Mouse (Mus musculus) neural tube, embryonic 14.5 days (tissue): ENCODE data around the gene Hc. TPM values are rescaled to one million over a fixed set of nuclear protein-coding genes. Genes with fewer than 3 reads are reported as not detected.

ENCODE experiments used
- ATAC-seq: fragments of 200-750 bp; cut with Nextera tagmentation; 2 replicates; pipeline ENCODE4 v1.8.0; 2017; ENCODE audit warnings: low read depth, mild to moderate bottlenecking, moderate TSS enrichment, moderate library complexity
- H3K27ac ChIP-seq: fragments of 300-500 bp; sonication (generic); 2 replicates; pipeline ENCODE4 v1.5.1; 2014; ENCODE audit warnings: low read depth, mild to moderate bottlenecking, control low read depth, low read length, moderate library complexity, mixed read lengths
- H3K27me3 ChIP-seq: fragments of 300-500 bp; sonication (generic); 2 replicates; pipeline ENCODE4 v1.6.1; 2014; ENCODE audit warnings: low read length; ENCODE audit not compliant: control insufficient read depth, insufficient read depth
- H3K36me3 ChIP-seq: fragments of 300-500 bp; sonication (generic); 2 replicates; pipeline ENCODE4 v1.6.1; 2014; ENCODE audit warnings: low read length, mixed read lengths; ENCODE audit not compliant: control insufficient read depth, insufficient read depth
- H3K4me1 ChIP-seq: fragments of 300-500 bp; sonication (generic); 2 replicates; pipeline ENCODE4 v1.6.1; 2014; ENCODE audit warnings: low read length; ENCODE audit not compliant: control insufficient read depth, insufficient read depth
- H3K4me2 ChIP-seq: fragments of 300-500 bp; sonication (generic); 2 replicates; pipeline ENCODE4 v1.6.1; 2014; ENCODE audit warnings: mild to moderate bottlenecking, low read depth, low read length, control low read depth
- H3K4me3 ChIP-seq: fragments of 300-500 bp; sonication (generic); 2 replicates; pipeline ENCODE4 v1.5.1; 2014; ENCODE audit warnings: low read depth, low read length, control low read depth, mixed read lengths
- H3K9ac ChIP-seq: fragments of 300-500 bp; sonication (generic); replicated peaks from 2 replicates; pipeline ENCODE4 v1.6.1; 2014; ENCODE audit warnings: low read depth, mild to moderate bottlenecking, control low read depth, low read length, mixed read lengths
- H3K9me3 ChIP-seq: fragments of 300-500 bp; sonication (generic); 2 replicates; pipeline ENCODE4 v1.6.1; 2016; ENCODE audit warnings: low read length; ENCODE audit not compliant: control insufficient read depth
- WGBS: fragments of 180-500 bp; shearing (Covaris S2); extraction: QIAGEN DNeasy Blood & Tissue Kit; methylation state at CpG from one replicate; pipeline ENCODE4 v1.1.7; 2014; 5-methylcytosine and 5-hydroxymethylcytosine counted together
- polyA plus RNA-seq: library from polyadenylated mRNA; unstranded; fragments of >200 nt; fragmentation: Nextera tagmentation; extraction: Ambion mirVana; gene quantifications from 2 replicates; pipeline ENCODE4 v1.2.1, GENCODE M21; 2014

Gene Hc
- polyA plus RNA-seq, 1 experiment from 2014 or later: 0.68 TPM

DNA sequence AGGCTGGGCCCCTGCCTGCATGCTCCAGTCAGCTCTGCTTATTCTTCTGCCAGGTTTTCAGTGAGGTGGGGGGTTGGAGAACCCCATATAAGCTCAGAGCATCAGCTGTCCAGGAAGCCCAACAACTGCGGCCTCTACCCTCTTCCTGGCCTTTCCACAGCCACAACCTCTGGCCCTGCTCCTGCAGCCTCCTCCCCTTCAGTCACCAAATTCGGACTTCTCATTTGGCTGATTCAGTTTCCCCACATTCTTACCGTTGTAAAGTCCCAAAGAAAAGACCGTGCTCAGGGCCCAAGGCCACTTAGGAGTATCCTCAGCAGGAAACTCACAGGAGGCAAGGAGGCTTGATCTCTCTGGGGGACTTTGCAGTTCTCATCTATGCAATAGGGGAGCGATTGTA lies 104.3 kb downstream of the Hc start:
- no peak for ATAC-seq
- Histone ChIP-seq H3K4me2 (no peak overlapping the region), H3K4me3 (no peak overlapping the region), H3K9ac (no peak overlapping the region), H3K36me3 (no peaks in the 10 kb centered on the region), H3K27ac (no peak overlapping the region), H3K4me1 (no peaks in the 10 kb centered on the region), H3K27me3 (no peaks in the 10 kb centered on the region), H3K9me3 (no peaks in the 10 kb centered on the region)
- WGBS: 73% methylated on average over 5 of the region's 5 CpGs

DNA sequence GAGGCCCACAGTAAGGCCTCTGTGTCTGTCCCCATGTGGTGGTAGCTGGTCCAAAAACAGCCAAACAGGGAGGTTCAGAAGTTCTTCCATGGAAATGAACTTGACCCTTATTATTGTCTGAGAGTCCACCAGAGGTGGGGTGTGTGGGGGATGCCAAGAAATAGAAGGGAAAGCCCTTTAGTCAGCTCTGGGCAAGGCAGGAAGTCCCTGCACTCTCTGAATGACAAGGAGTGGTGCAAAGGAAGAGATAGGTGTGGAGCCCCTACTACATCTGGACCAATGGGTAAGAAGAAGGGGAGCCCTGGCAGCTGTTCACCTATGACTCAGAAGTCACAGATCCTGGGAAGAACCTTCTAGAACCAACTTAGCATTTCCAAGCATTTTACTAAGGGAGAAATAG lies 106.9 kb downstream of the Hc start:
- Histone ChIP-seq H3K27ac (no peak overlapping the region), H3K9ac (no peak overlapping the region), H3K36me3 (no peaks in the 10 kb centered on the region), H3K27me3 (no peaks in the 10 kb centered on the region), H3K9me3 (no peaks in the 10 kb centered on the region), H3K4me2 (no peak overlapping the region), H3K4me3 (no peak overlapping the region), H3K4me1 (no peaks in the 10 kb centered on the region)
- ATAC-seq: no peak

DNA sequence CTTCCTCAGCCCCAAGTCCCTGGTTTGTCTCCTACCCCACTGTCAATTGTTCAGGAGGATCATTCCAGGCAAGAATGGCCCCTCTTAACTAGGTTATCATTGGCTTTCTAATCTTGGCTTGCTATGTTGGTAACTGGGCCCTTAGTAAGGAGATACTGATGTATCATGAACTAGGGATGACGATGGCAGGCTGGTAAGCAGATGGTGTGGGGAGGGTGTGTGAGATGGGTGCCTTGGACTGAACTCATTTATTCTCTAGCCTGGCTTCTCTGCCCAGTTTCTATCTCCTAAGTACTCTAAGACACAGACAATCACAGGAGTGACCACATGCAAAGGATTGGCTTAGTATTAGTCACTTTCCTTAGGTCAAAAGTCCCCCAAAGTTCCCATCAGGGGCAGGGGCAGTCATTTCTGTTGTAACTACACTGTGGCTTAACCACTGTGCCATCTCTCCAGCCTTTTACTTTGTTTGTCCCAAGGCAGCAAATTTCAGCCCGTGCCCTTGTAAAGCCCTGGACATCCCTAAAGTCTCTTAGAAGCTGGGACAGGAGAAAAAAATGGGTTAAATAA lies 107.6 kb downstream of the Hc start:
- Histone ChIP-seq H3K9ac (no peak overlapping the region), H3K36me3 (no peaks in the 10 kb centered on the region), H3K4me3 (no peak overlapping the region), H3K27ac (no peak overlapping the region), H3K4me1 (no peaks in the 10 kb centered on the region), H3K4me2 (no peak overlapping the region), H3K27me3 (no peaks in the 10 kb centered on the region), H3K9me3 (no peaks in the 10 kb centered on the region)
- WGBS: 90% methylated on average over 2 of the region's 2 CpGs
- ATAC-seq: no peak

DNA sequence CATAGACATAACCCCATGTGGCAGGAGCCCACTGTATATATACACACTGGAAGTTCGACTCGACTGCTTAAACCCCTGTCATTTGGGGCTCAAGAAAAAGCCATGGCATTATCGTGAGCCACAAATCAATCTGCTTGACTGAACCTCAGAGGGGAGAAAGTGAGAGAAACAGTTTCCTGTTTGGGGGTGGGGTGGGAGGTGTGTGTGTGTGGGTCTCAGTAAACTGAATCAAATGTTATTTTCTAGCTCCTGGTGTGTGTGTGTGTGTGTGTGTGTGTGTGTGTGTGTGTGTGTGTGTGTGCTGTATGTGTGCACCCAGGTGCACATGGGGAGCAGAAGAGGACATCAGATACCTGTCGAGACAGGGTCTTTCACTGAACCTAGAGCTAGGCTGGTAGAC lies 108.2 kb downstream of the Hc start:
- no peak overlapping the region for H3K9ac ChIP-seq
- no peak overlapping the region for H3K4me2 ChIP-seq
- ATAC-seq: no peak
- H3K27ac ChIP-seq: no peak overlapping the region
- WGBS: 85% methylated on average over 4 of the region's 4 CpGs
- H3K4me1 ChIP-seq: no peaks in the 10 kb centered on the region
- no peak overlapping the region for H3K4me3 ChIP-seq
- H3K36me3 ChIP-seq: no peaks in the 10 kb centered on the region
- H3K9me3 ChIP-seq: no peaks in the 10 kb centered on the region
- H3K27me3 ChIP-seq: no peaks in the 10 kb centered on the region

DNA sequence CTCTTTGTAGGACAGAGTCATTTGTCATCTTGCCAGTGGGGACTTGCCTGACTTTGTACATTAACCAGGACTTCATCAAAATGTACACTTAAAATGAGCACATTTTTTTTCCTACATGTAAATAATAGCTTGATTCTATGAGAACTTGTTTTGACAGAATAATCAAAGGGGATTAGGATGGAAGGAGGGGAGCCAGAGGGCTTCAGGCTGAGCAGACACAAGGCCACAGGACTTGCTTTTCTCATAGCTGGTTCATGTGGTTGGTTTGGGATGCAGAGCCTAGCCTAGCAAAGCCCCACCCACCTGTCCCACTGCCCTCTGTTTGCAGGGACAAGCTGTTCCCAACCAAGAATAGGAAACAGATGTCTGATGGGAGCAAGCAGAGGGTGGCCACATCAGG lies 109.8 kb downstream of the Hc start:
- H3K27ac ChIP-seq: no peak overlapping the region
- no peaks in the 10 kb centered on the region for H3K9me3 ChIP-seq
- no peak for ATAC-seq
- H3K27me3 ChIP-seq: no peaks in the 10 kb centered on the region
- no peak overlapping the region for H3K9ac ChIP-seq
- no peaks in the 10 kb centered on the region for H3K4me1 ChIP-seq
- no peaks in the 10 kb centered on the region for H3K36me3 ChIP-seq
- no peak overlapping the region for H3K4me2 ChIP-seq
- no peak overlapping the region for H3K4me3 ChIP-seq

DNA sequence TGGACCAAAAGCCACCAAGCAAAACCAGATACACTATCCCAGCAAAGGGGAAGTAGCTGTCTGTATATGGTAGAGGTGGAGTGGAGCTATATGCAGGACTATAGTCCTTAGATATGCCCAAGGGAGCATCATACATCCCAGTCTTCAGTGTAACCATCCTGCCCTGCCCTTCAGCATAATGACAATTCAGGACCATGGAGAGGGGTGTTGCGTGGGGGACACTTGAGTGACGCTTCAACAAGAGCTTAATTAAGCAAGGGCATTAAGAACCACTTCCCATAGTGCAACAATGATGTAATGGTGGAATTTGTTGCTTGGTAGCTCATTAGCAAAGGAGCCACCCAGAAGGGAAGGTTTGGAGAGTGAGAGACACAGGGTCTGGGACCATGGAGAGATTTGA lies 112.6 kb downstream of the Hc start:
- Histone ChIP-seq H3K27ac (no peak overlapping the region), H3K9ac (no peak overlapping the region), H3K4me2 (no peak overlapping the region), H3K4me1 (no peaks in the 10 kb centered on the region), H3K4me3 (no peak overlapping the region), H3K9me3 (no peaks in the 10 kb centered on the region), H3K36me3 (no peaks in the 10 kb centered on the region), H3K27me3 (no peaks in the 10 kb centered on the region)
- no peak for ATAC-seq
- 52% methylated on average over 2 of the region's 2 CpGs for WGBS

DNA sequence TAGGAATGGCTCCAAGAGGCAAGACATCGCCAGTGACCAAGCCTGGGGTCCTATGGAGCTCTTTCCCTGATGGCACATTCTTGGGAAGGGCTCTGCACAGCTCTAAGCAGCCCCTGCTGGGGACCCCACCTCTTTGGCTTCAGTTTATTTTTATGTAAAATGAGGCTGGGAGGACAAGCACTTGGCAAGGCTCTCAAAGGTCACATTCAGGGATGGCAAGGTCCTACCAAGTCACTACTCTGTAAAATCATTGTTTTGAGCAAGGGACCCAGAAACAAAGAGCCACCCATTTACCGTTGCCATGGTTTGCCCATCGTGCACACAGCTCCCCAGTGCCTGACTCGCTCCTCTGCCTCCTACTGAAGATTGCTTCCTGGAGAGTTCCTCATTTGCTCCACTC lies 115.2 kb downstream of the Hc start:
- Histone ChIP-seq H3K4me3 (no peak overlapping the region), H3K36me3 (no peaks in the 10 kb centered on the region), H3K4me2 (no peak overlapping the region), H3K9me3 (no peaks in the 10 kb centered on the region), H3K4me1 (no peaks in the 10 kb centered on the region), H3K9ac (no peak overlapping the region), H3K27ac (no peak overlapping the region), H3K27me3 (no peaks in the 10 kb centered on the region)
- 44% methylated on average over 4 of the region's 4 CpGs for WGBS
- no peak for ATAC-seq

DNA sequence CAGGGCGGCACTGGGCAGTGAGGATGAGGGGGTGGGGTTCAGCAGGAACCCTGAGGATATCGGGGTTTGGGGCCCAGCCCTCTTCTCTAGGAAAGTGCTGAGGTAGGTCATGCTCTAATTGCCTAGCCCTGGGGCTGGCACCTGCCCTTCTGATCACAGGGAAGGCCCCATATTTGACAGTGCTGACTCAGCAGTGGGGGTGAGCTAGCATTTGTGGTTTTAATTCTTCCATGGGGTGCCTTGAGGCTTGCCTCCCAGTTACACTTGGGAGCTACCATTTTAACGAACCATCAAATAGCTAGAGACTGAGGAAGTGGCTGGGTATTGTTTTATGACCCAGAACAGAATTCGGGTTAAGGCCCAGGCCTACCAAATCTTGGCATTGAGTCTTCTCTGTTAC lies 115.7 kb downstream of the Hc start:
- no peak overlapping the region for H3K4me2 ChIP-seq
- H3K9me3 ChIP-seq: no peaks in the 10 kb centered on the region
- H3K27ac ChIP-seq: no peak overlapping the region
- ATAC-seq: no peak
- no peak overlapping the region for H3K4me3 ChIP-seq
- H3K9ac ChIP-seq: no peak overlapping the region
- H3K36me3 ChIP-seq: no peaks in the 10 kb centered on the region
- 74% methylated on average over 4 of the region's 4 CpGs for WGBS
- H3K27me3 ChIP-seq: no peaks in the 10 kb centered on the region
- H3K4me1 ChIP-seq: no peaks in the 10 kb centered on the region

DNA sequence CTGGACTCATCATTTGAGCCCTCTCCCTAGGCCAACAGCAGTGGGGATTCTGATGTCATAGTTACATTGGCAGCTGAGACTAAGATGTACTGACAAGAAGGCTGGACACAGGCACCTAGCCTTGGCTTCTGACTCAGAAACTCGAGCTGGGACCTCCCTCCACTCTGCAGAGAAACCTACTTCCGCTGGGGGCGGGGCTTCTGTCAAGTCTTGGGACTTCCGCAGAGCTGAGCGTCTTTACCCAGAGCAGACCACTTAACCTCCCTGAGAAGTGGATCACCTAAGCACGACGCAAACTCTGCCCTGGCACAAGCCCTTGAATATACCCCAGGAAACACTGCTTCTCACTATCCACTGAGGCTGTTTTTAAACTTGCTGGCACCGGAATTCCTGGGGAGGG lies 116.5 kb downstream of the Hc start:
- no peak overlapping the region for H3K4me3 ChIP-seq
- no peaks in the 10 kb centered on the region for H3K36me3 ChIP-seq
- H3K4me1 ChIP-seq: no peaks in the 10 kb centered on the region
- no peak overlapping the region for H3K4me2 ChIP-seq
- H3K27ac ChIP-seq: no peak overlapping the region
- no peaks in the 10 kb centered on the region for H3K9me3 ChIP-seq
- WGBS: 41% methylated on average over 8 of the region's 8 CpGs
- ATAC-seq: no peak
- no peaks in the 10 kb centered on the region for H3K27me3 ChIP-seq
- no peak overlapping the region for H3K9ac ChIP-seq
